Mouse (Mus musculus) embryonic facial prominence, embryonic 14.5 days (tissue): ENCODE data around the gene Ttc7b. TPM values are rescaled to one million over a fixed set of nuclear protein-coding genes. Genes with fewer than 3 reads are reported as not detected.
A peak's percentile ranks its signal among the peaks of the same experiment; 100 is the strongest.

ENCODE experiments used
- ATAC-seq: fragments of 200-750 bp; cut with Nextera tagmentation; 2 replicates; pipeline ENCODE4 v1.8.0; 2017; ENCODE audit warnings: low read depth, moderate number of reproducible peaks, moderate TSS enrichment
- DNase-seq: peaks from one replicate; pipeline ENCODE4 v3.0.0-alpha.2; 2015; ENCODE audit warnings: low spot score
- H3K27ac ChIP-seq: fragments of 300-500 bp; sonication (generic); replicated peaks from 2 replicates; pipeline ENCODE4 v1.5.1; 2014; ENCODE audit warnings: low read depth, mild to moderate bottlenecking, low read length, moderate library complexity
- H3K27me3 ChIP-seq: fragments of 300-500 bp; sonication (generic); replicated peaks from 2 replicates; pipeline ENCODE4 v1.6.1; 2014; ENCODE audit warnings: low read length; ENCODE audit not compliant: control insufficient read depth, insufficient read depth
- H3K36me3 ChIP-seq: fragments of 300-500 bp; sonication (generic); 2 replicates; pipeline ENCODE4 v1.6.1; 2014; ENCODE audit warnings: low read length, mixed read lengths; ENCODE audit not compliant: control insufficient read depth, insufficient read depth
- H3K4me1 ChIP-seq: fragments of 300-500 bp; sonication (generic); 2 replicates; pipeline ENCODE4 v1.6.1; 2014; ENCODE audit warnings: antibody characterized with exemption, low read length; ENCODE audit not compliant: control insufficient read depth, insufficient read depth
- H3K4me2 ChIP-seq: fragments of 300-500 bp; sonication (generic); 2 replicates; pipeline ENCODE4 v1.6.1; 2014; ENCODE audit warnings: low read depth, mild to moderate bottlenecking, low read length, moderate library complexity, mixed read lengths
- H3K4me3 ChIP-seq: fragments of 300-500 bp; sonication (generic); 2 replicates; pipeline ENCODE4 v1.5.1; 2014; ENCODE audit warnings: low read depth, mild to moderate bottlenecking, low read length
- H3K9ac ChIP-seq: fragments of 300-500 bp; sonication (generic); 2 replicates; pipeline ENCODE4 v1.6.1; 2014; ENCODE audit warnings: low read depth, mild to moderate bottlenecking, low read length, moderate library complexity, mixed read lengths
- H3K9me3 ChIP-seq: fragments of 300-500 bp; sonication (generic); 2 replicates; pipeline ENCODE4 v1.6.1; 2016; ENCODE audit warnings: low read length; ENCODE audit not compliant: control insufficient read depth
- WGBS: fragments of 180-500 bp; shearing (Covaris S2); extraction: QIAGEN DNeasy Blood & Tissue Kit; methylation state at CpG from one replicate; pipeline ENCODE4 v1.1.7; 2014; 5-methylcytosine and 5-hydroxymethylcytosine counted together
- polyA plus RNA-seq: library from polyadenylated mRNA; unstranded; fragments of >200 nt; fragmentation: Nextera tagmentation; extraction: Ambion mirVana; gene quantifications from 2 replicates; pipeline ENCODE4 v1.2.1, GENCODE M21; 2014

The Ttc7b gene
- polyA plus RNA-seq, 1 experiment from 2014 or later, result 6.6 TPM

DNA sequence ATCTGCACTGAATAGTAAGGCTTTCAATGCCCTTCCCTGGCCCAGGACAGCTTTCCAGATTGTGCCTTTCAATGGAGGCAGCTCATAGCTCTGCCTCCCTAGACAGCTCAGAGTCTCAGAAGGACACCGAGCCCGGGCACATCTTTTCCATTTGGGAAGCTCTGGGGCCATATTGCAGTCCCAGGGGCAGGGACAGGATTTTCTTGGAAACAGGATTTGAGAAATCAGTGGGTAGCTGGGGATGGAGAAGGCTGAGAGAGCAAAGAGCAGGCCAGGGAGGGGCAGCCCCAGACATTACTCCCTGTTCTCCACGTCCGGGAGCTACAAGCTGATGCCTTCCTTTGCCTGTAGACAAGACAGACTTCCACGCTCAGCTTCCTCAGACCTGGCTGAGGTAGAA is 9.0 kb upstream of the Ttc7b start:
- no peaks in the 10 kb centered on the region for H3K9me3 ChIP-seq
- H3K36me3 ChIP-seq, result no peaks in the 10 kb centered on the region
- H3K4me3 ChIP-seq, result no peak overlapping the region
- WGBS, result 73% methylated on average over 5 of the region's 5 CpGs
- no peak for ATAC-seq
- H3K4me1 ChIP-seq, result peaks cover 8% of the 10 kb centered on the region; the same call in 1 of the 2 replicates
- DNase-seq, result no peak
- H3K9ac ChIP-seq, result no peak overlapping the region
- H3K27ac ChIP-seq, result no peak overlapping the region; the same call in 1 of the 2 replicates
- no peak overlapping the region for H3K4me2 ChIP-seq
- no peaks in the 10 kb centered on the region for H3K27me3 ChIP-seq

DNA sequence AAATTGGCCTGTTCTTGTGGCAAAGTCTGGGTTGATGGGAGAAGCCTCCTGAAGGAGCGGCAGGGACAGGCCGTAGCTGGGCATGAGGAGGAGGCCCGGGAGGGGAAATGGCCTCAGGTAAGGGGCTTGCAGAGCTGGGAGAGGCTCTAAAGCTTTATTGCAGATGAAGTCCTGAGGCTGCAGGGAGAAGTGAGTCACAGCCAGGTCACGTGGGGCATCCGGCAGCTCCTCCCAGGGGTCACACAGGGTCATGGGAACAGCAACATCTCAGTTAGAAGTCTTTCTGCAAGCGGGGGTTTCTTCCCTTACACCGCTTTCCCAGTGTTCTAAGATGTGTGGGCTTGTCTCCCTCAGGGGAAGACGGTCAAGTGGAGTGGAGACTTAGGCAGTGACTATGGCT is 8.5 kb upstream of the Ttc7b start:
- Histone ChIP-seq H3K4me1 (peaks cover 8% of the 10 kb centered on the region; the same call in 1 of the 2 replicates), H3K9ac (no peak overlapping the region), H3K27ac (no peak overlapping the region), H3K36me3 (no peaks in the 10 kb centered on the region), H3K4me2 (no peak overlapping the region), H3K9me3 (no peaks in the 10 kb centered on the region), H3K27me3 (no peaks in the 10 kb centered on the region), H3K4me3 (no peak overlapping the region)
- DNase-seq (peak; percentile 51), ATAC-seq (no peak)
- 15% methylated on average over 8 of the region's 8 CpGs for WGBS

DNA sequence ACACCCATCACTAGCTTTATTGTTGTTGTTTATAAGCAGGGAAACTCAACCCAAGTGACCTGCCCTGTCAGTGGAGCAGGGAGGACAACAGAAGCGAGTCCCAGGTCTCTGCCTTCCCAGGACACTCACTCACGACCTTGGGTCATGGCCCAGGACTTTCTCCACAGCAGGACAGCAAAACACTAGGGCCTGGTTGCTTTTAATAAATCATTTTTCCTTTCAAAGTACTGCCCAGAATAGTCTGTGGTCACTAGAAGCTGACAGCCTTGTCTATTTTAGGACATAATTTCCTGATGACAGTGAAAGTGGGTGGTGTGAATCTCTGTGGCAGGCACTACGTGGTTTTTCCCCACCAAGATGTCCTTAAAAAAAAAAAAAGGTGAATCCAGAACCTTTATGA is 7.6 kb upstream of the Ttc7b start:
- ATAC-seq, result no peak
- WGBS, result 49% methylated on average over 3 of the region's 3 CpGs

DNA sequence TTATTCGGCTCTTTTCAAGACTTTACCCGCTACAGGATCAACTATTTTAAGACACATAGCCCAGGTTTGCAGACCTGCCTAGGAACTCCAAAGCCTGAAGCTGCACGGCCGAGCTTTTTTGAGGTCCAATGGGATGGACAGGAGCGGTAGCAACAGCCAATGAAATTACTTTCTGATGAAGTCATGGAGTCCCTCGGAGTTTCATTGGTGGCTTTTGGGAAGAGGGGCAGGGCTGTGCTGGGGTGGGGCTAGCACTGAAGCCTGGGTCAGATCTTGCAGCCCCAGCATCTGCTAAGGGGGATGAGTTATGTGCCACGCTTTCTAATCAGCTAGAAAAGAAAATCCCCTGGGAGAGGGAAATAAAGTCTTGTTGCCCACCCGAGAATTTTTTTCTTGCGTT is 7.1 kb upstream of the Ttc7b start:
- Histone ChIP-seq H3K27ac (no peak overlapping the region), H3K9ac (no peak overlapping the region), H3K9me3 (no peaks in the 10 kb centered on the region), H3K4me1 (peaks cover 8% of the 10 kb centered on the region; the same call in 1 of the 2 replicates), H3K4me2 (peak overlapping the region; percentile 45), H3K27me3 (no peaks in the 10 kb centered on the region), H3K4me3 (no peak overlapping the region), H3K36me3 (no peaks in the 10 kb centered on the region)
- DNase-seq (peak; percentile 92), ATAC-seq (peak; percentile 98)
- WGBS, result 9% methylated on average over 9 of the region's 9 CpGs

More for the DNA sequence above, 7.6 kb upstream of the Ttc7b start:
- H3K4me1 ChIP-seq, result peaks cover 8% of the 10 kb centered on the region; the same call in 1 of the 2 replicates
- peak overlapping the region; percentile 45 for H3K4me2 ChIP-seq
- H3K36me3 ChIP-seq, result no peaks in the 10 kb centered on the region
- H3K9me3 ChIP-seq, result no peaks in the 10 kb centered on the region
- DNase-seq, result no peak
- no peak overlapping the region for H3K4me3 ChIP-seq
- H3K9ac ChIP-seq, result no peak overlapping the region
- 0 out of 2 replicates have a peak overlapping the region, but pooled peaks have one; percentile 11 for H3K27ac ChIP-seq
- H3K27me3 ChIP-seq, result no peaks in the 10 kb centered on the region

DNA sequence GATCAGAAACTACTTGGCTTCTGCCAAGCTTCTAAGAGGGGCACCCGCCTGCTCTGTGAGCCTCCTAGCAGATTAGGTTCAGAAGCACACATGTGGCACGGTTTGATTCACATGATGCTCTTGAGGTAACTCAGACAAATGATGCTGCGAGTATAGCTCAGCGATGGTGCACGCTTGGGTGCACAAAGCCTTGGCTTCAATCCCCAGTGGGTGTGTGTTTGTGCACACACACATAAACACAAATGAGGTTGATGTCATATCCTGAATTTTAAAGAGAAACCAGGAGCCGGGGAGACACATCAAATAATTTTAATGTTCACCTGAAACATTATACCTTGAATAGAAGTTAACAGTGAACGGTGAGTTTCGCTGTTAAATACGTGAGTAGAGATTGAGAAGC is 6.6 kb upstream of the Ttc7b start:
- Histone ChIP-seq H3K4me3 (no peak overlapping the region), H3K36me3 (no peaks in the 10 kb centered on the region), H3K9me3 (no peaks in the 10 kb centered on the region), H3K4me2 (peak overlapping the region; percentile 45), H3K27me3 (no peaks in the 10 kb centered on the region), H3K9ac (no peak overlapping the region), H3K4me1 (peaks cover 8% of the 10 kb centered on the region; the same call in 1 of the 2 replicates), H3K27ac (no peak overlapping the region)
- DNase-seq (peak; percentile 52), ATAC-seq (peak; percentile 31; the same call in 1 of the 2 replicates)
- 65% methylated on average over 9 of the region's 9 CpGs for WGBS

DNA sequence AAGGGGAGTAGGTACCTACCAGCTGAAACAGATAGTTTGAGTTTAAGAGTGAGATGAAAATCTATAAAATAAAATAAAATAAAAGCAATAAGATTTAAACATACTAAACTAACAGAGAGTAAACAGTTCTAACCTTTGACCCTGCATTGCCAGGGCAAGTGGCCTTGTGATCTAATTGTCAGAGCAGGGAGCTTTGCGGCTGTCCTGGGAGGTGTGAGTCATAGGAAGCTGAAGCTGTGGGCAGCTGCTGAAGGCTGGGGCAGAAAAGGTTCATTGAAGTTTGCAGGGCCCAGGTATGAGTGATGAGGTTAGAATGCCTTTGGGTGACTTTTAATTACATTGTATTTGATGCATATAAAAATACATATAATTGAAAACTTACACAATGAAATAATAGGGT is 5.3 kb upstream of the Ttc7b start:
- Histone ChIP-seq H3K4me1 (peaks cover 9% of the 10 kb centered on the region), H3K9me3 (no peaks in the 10 kb centered on the region), H3K27me3 (no peaks in the 10 kb centered on the region), H3K27ac (no peak overlapping the region), H3K4me3 (no peak overlapping the region), H3K36me3 (no peaks in the 10 kb centered on the region), H3K4me2 (no peak overlapping the region), H3K9ac (no peak overlapping the region)
- ATAC-seq (no peak), DNase-seq (no peak)
- WGBS, result 29% methylated on average over 1 of the region's 1 CpGs

DNA sequence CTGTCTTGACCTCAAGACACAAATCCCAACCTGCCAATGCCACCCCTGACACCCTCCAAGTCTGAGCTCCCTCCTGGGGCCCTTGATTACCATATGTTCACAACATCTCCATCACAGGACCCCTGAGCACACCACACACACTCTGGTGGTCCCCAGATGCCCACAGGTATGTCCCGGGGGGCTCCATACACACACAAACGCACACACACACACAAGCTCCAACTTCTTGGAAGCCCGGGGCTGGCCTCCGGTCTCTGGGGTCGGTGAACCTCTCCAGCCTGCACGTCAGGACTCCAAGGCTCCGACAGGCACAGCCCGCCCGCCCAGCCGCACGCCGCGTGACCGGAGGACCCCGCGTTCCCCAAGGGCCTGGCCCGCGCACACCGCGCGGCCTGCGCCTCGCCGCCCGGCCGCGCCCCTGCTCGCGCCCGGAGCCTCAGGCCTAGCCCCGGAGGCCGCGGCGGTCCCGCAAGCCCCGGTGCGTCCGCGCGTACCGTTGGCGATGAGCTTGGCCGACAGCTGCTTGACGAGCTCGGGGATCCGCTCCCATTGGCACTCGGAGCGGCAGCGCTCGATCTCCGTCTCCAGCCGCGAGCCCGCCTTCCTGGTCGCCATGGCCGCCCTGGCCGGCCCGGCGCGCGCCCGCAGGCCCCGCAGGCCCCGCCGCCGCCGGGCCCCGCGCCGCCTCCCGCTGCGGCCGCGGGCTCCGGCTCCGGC is 391 bp downstream of the Ttc7b start:
- ATAC-seq (peak; percentile 67), DNase-seq (peak; percentile 37)
- Histone ChIP-seq H3K4me1 (peaks cover 6% of the 10 kb centered on the region), H3K9me3 (no peaks in the 10 kb centered on the region), H3K27me3 (no peaks in the 10 kb centered on the region), H3K4me3 (peak overlapping the region; percentile 85), H3K27ac (peak overlapping the region; percentile 70), H3K9ac (peak overlapping the region; percentile 95), H3K36me3 (no peaks in the 10 kb centered on the region), H3K4me2 (peak overlapping the region; percentile 84)
- 0% methylated on average over 7 of the region's 76 CpGs for WGBS

DNA sequence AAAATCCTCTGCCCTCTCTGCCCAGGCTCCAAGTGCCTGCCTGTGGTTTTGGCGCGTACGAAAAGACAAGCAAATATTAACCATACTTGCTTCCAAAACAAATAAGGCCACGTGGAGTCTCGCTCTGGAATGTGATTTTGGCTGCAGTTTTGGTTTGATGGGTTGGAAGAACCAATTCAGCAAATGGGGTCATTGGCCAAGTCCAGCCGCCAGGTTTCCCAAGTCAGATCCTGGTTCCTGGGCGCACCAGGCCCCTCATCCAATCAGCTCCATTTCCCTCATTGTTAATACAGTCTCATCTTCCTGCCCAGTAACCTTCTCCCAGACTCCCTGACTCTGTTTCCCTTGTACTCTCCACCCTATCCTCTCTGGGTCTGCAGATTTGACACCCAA is 946 bp downstream of the Ttc7b start:
- H3K36me3 ChIP-seq, result peaks cover under 1% of the 10 kb centered on the region; the same call in 1 of the 2 replicates
- H3K27ac ChIP-seq, result no peak overlapping the region
- H3K4me1 ChIP-seq, result peaks cover 6% of the 10 kb centered on the region
- peak; percentile 20 for DNase-seq
- ATAC-seq, result no peak
- H3K9ac ChIP-seq, result peak overlapping the region; percentile 95
- H3K27me3 ChIP-seq, result no peaks in the 10 kb centered on the region
- no peaks in the 10 kb centered on the region for H3K9me3 ChIP-seq
- H3K4me3 ChIP-seq, result peak overlapping the region; percentile 85
- peak overlapping the region; percentile 84 for H3K4me2 ChIP-seq
- WGBS, result 40% methylated on average over 7 of the region's 7 CpGs

DNA sequence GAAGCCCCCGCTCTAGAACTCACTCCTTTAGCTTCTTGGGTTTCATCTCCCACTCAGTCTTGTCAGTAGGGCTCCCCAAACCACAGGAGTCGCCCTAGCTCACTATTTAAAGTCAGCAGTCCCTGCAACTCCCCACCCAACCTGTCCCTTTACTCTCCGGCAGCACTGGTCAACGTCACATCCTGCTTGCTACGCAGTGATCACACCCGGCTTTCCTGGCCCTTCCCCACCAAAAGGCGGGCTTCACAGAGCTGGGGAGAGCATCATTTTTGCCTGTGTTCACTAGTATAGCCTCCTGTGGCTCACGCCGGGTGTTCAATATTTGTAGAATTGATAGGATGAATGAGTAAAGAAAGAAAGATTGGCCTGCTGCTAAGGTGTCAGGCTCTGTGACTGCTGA is 3.3 kb downstream of the Ttc7b start:
- ATAC-seq, result no peak
- WGBS, result 85% methylated on average over 9 of the region's 9 CpGs
- Histone ChIP-seq H3K27me3 (no peaks in the 10 kb centered on the region), H3K4me2 (no peak overlapping the region), H3K9ac (no peak overlapping the region), H3K4me3 (no peak overlapping the region), H3K36me3 (peaks cover 7% of the 10 kb centered on the region; the same call in 1 of the 2 replicates), H3K4me1 (peaks cover 6% of the 10 kb centered on the region), H3K27ac (no peak overlapping the region), H3K9me3 (no peaks in the 10 kb centered on the region)
- no peak for DNase-seq
